Mouse (Mus musculus): ENCODE measurements around the gene Ly6g6e. TPM values are rescaled to one million over a fixed set of nuclear protein-coding genes. Genes with fewer than 3 reads are reported as not detected.
"Not testable (repeated sequence)": the region's sequence is repeated elsewhere in the genome, so short reads cannot be mapped to it uniquely, and the experiment has no call there.

Ly6g6e gene
- not detected in 2 replicates for total RNA-seq (2015; ENCODE audit: low replicate concordance)
- total RNA-seq (2017; ENCODE audit: low replicate concordance), result not detected in 2 replicates

DNA sequence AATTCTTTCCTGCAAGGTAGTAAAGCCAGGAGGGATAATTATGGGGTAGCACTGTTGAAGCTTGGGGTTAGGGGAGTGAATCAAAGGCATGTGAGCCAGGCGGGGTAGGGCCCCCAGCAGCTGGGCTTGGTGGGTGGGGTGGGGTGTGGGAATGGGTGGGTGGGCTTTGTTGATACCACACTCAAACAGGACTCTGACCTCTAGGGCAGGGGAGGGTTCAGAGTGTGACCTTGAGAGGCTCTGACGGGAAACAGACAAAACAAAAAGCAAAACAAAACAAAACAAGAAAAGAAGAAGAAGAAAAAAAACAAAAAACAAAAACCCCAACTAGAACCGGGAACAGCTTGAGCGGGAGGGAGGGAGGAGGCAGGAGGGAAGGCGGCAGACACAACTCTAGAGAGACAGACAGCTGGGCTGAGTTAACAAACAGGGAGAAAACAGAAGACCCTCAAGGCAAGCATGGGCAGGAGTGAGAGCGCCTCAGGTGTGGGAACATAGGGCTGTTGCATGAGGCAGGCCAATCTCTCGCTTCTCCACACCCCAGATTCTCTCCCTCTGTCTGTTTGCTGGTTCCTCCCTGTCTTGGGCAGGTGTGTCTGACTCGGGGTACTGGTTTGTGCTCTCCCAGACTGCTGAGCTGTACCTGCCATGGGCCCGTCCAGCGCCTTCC lies at the start of gene Ly6g6e:
Gene Ly6g6e, plus strand, starts transcription at position 396 of the 670 bp plus-strand sequence.
- no peak for ATAC-seq (replicated peaks; ENCODE audit: low FRiP score, poor library complexity, severe bottlenecking)

GRCm38 (mm10) chr17:35027277-35028068 lies 49.2 kb upstream of the Ly6g6e start, which contains the start of gene Sapcd1:
TSS of gene Sapcd1 (minus strand) at chr17:35028016.
- ATAC-seq (replicated peaks; ENCODE audit: low FRiP score, poor library complexity, severe bottlenecking), result no peak

GRCm38 (mm10) chr17:35028315-35028714 lies 48.4 kb upstream of the Ly6g6e start:
- ATAC-seq (replicated peaks; ENCODE audit: low FRiP score, poor library complexity, severe bottlenecking), result no peak

DNA sequence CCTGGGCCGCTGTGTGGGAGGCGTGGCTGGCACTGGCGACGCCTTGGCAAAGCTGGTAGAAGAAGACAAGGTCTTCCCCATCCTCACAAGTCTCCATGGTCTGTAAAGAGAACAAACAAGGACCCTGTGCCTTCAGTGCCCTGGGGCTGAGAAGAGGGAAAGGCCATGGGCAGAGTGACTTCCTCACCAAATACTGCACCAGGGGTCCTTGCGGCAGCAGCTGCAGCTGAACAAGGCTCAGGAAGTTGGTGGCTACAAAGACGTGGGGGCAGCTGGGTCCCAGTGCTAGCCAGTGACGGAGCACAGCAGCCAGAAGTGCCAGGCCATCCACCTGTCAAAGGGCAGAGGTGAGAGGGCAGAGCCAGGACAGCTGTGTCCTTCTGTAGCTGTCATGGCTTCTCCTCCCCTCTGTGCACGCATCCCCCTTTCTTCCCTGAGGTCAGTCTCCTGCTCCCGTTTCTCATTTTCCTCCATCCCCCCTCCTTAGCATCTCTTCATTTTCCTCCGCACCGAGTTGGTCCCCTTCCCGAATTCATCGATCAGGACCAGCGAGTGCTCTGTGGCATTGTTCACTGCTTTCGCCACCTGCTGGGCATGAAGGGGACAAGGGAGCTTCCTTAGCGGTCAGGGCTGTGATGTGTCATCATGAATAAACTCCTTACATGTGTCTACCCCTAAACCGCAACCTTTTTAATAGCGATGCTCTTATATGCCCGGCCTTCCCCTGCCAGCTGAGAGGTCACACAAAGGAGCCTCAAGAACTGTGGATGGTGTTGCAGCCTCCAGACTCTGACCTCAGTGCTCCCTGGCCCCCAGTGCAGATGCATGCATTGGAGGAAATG lies 46.8 kb upstream of the Ly6g6e start:
- ATAC-seq (replicated peaks; ENCODE audit: low FRiP score, poor library complexity, severe bottlenecking), result peak; percentile 40; the same call in 1 of the 2 replicates

DNA sequence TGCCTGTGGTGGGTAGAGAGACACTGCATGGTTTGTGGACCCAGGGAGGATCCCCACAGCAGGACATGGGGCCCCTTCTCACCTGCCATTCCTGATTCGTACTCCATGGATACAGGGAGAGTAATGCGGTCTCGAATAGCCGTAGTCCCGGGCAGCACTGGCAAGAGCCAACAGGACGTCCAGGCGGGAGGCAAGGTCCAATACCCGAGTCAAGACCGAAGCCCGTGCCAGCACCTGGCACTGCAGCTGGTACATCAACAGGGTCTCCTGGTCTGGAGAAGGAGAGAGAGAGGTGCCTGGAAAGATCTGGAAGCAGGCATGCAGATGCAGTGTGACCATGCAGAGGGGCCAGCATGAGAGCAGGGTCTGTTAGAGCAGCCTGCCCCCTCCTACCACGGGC lies 45.4 kb upstream of the Ly6g6e start:
- ATAC-seq (replicated peaks; ENCODE audit: low FRiP score, poor library complexity, severe bottlenecking), result no peak

GRCm38 (mm10) chr17:35031880-35032279 lies 44.8 kb upstream of the Ly6g6e start:
- ATAC-seq (replicated peaks; ENCODE audit: low FRiP score, poor library complexity, severe bottlenecking), result peak; percentile 76

- ATAC-seq (replicated peaks; ENCODE audit: low FRiP score, poor library complexity, severe bottlenecking), result no peak
Measured at GRCm38 (mm10) chr17:35032323-35032870, 44.3 kb upstream of the Ly6g6e start.

- ATAC-seq (replicated peaks; ENCODE audit: low FRiP score, poor library complexity, severe bottlenecking), result not testable (repeated sequence)
Measured at GRCm38 (mm10) chr17:35033703-35034102, 43.0 kb upstream of the Ly6g6e start.

GRCm38 (mm10) chr17:35034896-35035295 lies 41.8 kb upstream of the Ly6g6e start:
- no peak for ATAC-seq (replicated peaks; ENCODE audit: low FRiP score, poor library complexity, severe bottlenecking)

- ATAC-seq (replicated peaks; ENCODE audit: low FRiP score, poor library complexity, severe bottlenecking), result no peak
Measured at GRCm38 (mm10) chr17:35039121-35039873, 37.4 kb upstream of the Ly6g6e start.

GRCm38 (mm10) chr17:35043794-35044193 lies 32.9 kb upstream of the Ly6g6e start:
- ATAC-seq (replicated peaks; ENCODE audit: low FRiP score, poor library complexity, severe bottlenecking), result no peak

DNA sequence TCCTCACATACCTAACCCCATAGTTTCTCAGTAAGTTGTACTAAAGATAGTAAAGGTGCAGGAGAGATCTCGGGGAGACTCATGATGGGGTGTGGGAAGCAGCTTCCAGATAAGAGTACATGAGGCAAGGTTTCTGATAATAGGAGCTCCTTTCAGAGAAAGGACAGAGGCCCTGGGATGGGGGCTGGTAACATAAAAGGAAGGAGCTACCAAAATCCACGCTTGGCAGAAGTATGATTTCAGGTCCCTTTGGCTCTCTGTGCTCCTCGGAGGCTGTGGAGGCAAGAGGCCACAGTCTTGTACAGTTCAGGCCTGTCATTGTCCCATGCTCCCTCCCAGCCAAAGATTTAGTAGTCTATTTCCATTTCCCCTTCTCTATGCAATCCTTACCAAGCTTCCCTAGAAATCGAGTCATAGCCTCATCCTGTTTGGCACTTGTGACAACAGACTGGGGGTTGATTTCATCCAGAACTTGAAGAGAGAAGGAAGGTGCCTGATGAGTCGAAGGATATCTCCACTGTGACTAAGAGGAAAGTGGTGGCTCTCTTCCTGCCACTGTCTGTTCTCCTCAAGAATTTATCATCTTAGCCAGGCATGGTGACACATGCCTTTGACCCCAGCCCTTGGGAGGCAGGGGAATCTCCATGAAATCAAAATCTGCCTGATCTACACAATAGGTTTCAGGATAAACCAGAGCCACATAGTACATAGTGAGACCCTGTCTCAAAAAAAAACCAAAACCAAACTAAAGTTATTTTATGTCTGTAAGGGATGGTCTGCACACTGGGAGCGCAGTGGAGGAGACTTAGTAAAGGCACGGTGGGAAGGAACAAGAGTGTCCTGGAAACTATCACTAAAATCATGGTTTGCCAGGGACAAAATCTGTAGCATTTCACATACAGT lies 31.5 kb upstream of the Ly6g6e start:
- no peak for ATAC-seq (replicated peaks; ENCODE audit: low FRiP score, poor library complexity, severe bottlenecking)

- no peak for ATAC-seq (replicated peaks; ENCODE audit: low FRiP score, poor library complexity, severe bottlenecking)
Measured at GRCm38 (mm10) chr17:35045807-35046680, 30.7 kb upstream of the Ly6g6e start.

DNA sequence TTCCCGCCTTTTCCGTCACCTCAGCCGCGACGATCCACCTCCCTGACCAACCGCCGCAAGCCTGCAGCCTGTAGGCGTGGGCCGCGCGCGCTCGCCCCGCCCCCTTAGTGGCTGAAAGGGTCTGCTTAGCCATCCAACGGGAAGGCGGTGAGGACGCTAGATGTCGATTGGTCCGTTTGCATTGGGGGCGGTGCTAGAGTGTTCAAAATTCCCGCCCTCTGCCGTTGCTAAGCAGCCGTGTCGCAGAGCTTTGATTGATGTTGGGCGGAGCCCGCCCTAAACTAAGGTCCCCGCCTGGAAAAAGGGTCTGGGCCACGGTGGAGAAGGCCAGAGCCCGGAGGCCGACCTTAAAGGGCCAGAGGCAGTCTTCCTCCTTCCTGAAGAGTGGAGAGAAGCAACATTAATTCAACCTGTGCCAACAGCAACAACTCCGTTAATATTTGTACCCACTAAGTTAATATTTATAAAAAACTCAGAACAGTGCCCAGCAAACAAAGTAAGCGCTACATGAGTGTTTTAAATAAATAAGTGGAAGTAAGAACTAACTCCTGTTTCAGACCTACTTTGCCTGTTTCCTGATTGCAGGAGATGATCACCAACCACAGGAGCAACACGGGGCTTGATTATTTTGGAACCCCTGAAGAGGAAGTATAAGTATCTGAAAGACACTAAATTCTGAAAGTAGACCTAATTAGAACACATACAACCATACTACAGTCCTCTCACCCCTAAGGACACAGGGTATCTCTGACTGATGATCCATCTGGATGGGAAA lies 29.8 kb upstream of the Ly6g6e start, which contains the start of gene Msh5:
Gene Msh5, minus strand, starts transcription at position 65 of the 775 bp plus-strand sequence.
- ATAC-seq (replicated peaks; ENCODE audit: low FRiP score, poor library complexity, severe bottlenecking), result peak; percentile 82

- ATAC-seq (replicated peaks; ENCODE audit: low FRiP score, poor library complexity, severe bottlenecking), result no peak
Measured at GRCm38 (mm10) chr17:35047688-35048087, 29.0 kb upstream of the Ly6g6e start.

DNA sequence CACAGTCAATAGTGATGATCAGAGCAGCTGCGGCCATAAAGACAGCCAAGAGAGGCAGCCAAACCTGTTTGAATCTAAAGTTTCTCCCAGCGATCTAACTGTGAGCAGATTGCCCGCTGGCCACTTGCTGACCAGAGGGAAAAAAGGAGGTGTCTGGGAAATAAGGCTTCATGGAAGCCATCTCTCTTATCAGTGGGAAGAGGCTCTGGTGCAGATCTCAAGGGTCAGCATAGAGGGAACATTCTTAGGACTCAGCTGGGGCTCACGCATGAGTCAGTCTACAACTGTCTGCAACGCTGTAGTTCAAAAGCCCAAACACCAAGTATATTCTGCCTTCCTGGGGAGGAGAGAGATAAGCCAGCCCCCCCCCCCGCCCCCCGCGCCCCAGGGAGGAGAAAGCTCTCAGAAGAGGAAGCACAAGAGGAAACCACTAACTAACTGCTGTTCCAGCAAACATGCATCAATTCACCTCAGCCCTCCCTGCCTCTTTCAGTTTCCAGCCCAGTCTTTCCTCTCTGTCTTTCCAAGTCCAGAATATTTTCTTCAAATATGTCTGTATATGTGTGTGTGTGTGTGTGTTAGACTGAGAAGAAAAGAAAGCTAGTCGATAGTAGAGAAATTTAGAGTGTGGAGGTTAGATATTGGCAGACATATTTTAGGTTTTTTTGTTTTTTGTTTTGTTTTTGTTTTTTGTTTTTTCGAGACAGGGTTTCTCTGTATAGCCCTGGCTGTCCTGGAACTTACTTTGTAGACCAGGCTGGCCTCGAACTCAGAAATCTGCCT lies 28.4 kb upstream of the Ly6g6e start:
- ATAC-seq (replicated peaks; ENCODE audit: low FRiP score, poor library complexity, severe bottlenecking), result no peak

Measured in erythroid progenitor cell, adult 5-6 weeks (primary cell).